Mouse (Mus musculus): Measurements from ENCODE around the gene Ss18l1. TPM values are rescaled to one million over a fixed set of nuclear protein-coding genes. Genes with fewer than 3 reads are reported as not detected.

Ss18l1 gene
- 1 to 10 TPM; 1.8 to 2.0 TPM for total RNA-seq (2021)
- long read RNA-seq, experiment 1, full-length matches to known transcripts, result 2 of 5 reads
- long read RNA-seq, experiment 1, partial matches to known transcripts, result 1 of 5 reads
- long read RNA-seq, experiment 1, other reads (novel, unspliced or antisense), result 2 of 5 reads
- long read RNA-seq, experiment 2, full-length matches to known transcripts, result 5 of 10 reads
- long read RNA-seq, experiment 2, partial matches to known transcripts, result 1 of 10 reads
- long read RNA-seq, experiment 2, other reads (novel, unspliced or antisense), result 4 of 10 reads

DNA sequence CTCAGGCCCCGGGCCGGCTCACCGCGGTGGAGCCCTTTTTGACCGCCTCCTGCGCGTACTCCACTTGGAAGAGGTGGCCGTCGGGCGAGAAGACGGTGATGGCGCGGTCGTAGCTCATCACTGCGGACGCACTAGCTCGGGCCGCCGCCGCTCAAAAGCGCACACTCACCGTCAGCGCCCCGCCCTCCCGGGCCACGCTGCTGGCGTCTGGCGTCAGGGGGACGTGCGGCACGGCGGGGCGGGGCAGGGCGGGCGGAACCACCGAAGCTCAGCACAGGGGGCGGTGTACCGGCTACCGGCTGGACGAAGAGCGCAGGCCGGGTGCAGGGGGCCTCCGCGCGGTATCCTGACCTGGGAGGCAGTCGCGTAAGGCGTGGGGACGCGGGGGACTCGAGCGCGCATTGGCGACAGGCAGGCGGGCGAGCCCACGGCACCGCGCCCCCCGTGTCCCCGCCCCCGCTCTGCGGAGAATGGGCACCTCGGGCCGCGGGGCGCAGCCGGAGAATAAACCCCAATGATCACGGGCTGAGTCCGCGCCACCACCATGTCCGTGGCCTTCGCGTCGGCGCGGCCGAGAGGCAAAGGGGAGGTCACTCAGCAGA, at the start of gene Ss18l1, which contains the start of gene Psma7:
Gene Ss18l1, plus strand, starts transcription at position 254 of the 602 bp plus-strand sequence.
Gene Psma7, minus strand, starts transcription at position 178 of the 602 bp plus-strand sequence.
- peak; percentile 89 for DNase-seq (ENCODE audit: low spot score)

DNA sequence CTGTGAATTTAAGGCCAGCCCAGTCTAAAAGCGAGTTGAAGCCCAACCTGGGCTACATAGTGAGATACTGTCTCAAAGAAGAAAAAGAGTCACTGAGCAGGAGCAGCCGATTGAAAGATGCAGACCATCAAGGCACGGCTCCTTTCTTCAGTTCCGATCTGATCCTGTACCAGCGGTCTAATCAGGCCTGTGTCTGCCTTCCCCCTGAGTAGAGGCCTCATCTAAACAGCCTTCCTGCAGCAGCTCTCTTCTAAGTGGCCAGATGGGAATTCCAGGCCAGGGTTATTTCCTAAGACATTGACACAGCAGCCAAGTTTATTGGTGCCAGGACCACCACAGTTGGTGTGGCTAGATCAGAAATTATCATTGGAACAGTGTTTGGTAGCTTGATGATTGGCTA, 49.2 kb upstream of the Ss18l1 start:
- no peak for DNase-seq (ENCODE audit: low spot score)

DNA sequence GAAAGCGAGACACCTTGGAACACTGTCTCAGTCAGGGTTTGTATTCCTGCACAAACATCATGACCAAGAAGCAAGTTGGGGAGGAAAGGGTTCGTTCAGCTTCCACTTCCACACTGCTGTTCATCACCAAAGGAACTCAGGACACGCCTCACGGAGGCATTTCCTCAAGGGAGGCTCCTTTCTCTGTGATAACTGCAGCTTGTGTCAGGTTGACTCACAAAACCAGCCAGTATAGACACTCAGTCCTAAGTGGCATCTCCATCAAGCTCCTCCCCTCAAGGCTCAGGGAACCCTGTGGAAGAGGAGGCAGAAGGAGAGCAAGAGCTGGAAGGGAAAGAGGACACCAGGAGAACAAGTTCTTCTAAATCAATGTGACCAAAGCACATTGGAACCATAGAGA, 43.9 kb upstream of the Ss18l1 start:
- DNase-seq (ENCODE audit: low spot score), result no peak

DNA sequence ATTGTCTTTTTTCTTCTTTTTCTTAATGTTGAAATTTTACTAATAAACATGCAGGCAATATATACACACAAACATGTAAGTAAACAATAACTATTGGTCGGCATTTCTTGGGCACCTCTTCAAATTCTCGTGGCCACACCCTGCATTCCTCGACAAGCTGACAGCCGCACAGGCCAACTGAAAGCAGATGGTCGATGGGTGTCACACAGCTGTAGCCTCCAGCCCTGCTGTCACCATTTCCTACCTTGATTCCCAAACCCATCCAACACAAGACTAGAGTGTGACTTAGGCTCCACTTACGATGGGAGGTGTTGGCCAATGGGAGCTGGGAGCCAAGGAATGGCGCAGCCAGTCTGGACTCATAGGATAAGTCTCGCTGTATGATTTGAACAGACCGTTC, 40.7 kb upstream of the Ss18l1 start:
- DNase-seq (ENCODE audit: low spot score), result no peak

DNA sequence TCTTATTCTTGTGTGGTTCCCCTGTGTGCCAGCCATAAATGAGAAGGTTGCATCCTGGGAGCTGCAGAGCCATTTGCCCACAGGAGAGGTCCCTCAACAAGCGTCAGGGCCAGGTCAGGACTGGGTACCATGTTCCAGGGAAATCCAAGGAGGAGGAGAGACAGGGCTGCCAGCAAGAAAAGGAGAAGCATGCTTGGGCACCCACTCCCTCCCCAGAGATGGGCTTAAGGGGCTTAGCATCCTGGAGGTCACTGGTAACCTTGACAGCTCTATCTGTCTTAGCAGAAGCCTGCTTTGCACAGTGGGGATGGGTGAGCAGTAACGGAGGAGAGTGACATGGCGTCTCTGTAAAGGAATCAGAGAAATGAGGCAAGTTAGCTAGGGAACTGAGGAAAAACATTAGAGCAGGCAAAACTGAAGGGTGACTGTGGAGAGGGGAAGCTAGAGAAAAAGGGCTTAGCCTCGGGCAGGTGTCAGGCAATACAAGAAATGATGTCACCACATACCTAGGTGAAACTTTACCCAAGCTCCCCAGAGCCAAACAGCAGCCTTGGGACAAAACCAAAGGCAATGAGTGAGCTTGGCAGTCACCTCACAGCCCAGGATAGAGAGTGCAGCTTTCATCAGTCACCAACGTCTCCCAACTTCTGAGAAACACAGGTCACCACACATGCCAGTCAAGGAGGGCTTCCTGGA, 36.5 kb upstream of the Ss18l1 start:
- DNase-seq (ENCODE audit: low spot score), result no peak

DNA sequence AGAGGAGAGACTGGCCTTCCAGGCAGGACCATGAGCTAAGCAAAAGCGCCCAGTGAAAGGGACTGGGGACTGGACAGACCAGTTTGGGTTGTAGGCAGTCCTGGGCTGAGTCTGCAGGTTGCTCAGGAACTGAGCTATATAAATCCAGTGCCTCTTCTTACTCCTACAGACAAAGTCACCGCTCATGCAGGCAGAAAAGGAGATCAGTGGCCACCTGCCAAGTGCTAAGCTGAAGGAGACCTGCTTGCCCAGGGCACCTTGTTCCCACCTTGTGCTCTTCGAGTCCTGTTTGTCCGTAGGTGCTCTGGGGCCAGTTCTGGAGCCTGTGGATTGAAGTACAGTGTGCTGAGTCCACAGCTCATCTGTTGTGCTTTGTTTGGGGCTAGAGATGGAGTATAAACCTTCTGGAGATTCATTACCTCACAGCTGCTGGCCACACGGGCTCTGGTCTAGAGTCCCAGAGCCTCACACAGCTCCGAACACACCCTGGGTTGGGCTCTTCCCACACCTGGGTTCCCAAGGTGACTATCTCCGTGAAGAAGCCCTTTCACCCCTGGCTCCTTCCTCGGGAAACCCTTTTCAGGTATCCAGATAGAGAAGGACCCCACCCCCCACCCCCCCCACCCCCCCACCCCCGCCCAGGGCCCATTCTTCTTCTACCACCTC, 35.8 kb upstream of the Ss18l1 start:
- no peak for DNase-seq (ENCODE audit: low spot score)

DNA sequence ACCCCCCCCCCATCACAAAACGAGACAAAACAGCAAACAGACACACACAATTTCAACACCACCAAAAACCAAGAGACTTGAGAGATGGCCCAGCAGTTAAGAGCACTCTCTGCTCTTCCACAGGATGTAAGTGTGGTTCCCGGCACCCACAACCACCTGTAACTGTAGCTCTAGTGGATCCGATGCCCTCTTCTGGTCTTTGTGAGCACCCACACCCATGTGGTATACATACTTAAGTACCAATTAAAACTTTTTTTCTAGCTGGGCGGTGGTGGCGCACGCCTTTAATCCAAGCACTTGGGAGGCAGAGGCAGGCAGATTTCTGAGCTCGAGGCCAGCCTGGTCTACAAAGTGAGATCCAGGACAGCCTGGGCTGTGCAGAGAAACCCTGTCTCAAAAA, 31.6 kb upstream of the Ss18l1 start:
- no peak for DNase-seq (ENCODE audit: low spot score)

DNA sequence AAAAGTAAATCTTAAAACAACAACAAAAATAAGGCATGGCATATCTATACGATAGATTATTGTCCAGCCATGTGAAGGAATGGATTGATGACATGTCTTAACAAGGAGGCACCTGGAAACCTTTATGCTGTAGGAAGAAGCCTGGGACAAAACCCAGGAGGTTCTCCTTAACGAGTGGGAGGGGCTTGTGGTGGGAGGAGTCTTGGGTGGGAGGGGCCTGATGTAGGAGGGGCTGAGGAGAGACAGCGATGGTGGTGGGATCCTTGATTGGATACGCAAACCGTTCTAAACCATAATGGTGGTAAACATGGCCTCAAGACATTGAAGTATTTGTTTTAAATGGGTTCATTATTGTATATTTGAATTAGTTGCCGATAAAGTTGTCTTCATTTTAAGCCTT, 30.9 kb upstream of the Ss18l1 start:
- no peak for DNase-seq (ENCODE audit: low spot score)

DNA sequence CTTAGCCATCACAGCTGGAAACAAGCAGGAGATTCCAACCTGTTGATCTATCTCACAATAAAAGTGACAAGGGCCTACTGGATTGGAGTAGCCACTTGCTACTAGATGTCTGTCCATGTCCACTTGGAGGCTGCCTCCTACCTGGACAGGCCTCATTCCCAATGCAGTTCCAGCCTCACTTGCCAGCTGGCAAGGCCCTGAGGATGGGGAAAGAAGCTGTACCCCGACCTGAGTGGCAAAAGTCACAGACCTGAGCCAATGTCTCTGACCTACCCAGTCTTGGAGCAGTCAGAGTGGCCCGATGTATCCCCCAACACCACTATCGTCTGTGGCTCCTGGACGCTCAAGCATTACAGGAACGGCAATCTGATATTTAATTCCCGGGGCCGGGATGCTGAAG, 28.6 kb upstream of the Ss18l1 start:
- DNase-seq (ENCODE audit: low spot score), result no peak

DNA sequence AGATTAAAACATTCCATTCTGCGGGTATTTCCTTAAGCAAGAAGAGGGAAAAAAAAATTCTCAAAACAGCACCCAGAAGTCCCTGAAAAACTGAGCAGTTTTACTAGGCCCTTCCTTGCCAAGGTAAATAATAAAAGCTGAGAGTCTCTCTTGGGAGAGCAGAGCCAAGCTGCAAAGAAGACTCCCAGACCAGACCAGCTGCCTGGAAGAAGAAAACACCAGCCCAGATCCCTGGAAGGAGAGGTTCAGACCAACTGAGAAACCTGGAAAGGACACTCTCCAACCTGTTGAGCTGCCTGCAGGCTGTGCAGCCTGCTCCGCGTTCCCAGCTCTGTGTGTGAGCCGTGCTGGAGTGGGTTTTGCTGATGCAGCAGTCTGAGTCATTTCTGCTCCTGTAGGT, 24.7 kb upstream of the Ss18l1 start:
- no peak for DNase-seq (ENCODE audit: low spot score)

DNA sequence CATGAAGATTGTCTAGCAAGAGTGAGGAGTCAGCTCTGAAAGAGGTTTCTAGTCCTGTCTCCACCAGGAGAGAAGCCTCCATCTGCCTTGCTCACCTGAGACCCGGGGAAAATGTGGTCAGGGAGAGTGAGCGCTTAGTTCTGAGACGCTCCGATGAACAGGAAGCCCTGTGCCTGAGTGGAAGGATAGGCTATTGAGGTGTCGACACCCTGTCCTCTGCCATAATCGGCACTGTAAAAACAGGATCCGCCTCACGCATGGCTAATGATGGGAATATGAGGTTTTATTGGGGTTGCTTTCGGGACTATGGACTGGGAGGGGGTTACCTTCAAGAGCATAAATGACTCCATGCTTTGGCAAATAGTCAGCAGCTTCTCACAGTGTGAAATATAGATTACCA, 23.7 kb upstream of the Ss18l1 start:
- DNase-seq (ENCODE audit: low spot score), result no peak

DNA sequence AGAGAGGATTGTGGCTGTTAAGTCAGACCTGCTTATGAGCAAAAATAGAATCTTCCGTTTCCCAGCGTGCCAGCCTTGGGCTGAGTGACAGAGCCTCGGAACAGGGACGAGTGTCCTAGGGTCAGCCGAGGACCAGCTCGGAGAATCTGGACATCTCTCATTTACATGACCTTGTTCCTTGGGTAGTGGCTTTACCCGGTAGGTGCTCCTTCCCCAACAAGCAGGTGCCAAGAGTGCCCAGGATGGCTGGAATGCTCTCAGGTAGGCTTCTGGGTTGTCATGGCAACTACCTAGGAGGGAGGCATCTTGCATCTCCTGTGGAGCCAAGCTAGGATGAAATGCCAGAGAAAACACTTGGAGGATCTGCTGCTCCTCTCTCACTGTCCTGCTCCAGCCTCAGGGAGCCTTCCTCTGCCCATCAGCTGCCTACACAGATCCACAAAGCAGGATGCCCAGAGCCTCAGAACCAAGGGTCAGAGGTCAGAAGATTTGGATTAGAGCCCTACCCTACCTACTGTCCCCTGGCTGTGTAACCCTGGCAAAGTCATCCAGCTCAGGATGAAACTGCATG, 22.1 kb upstream of the Ss18l1 start:
- DNase-seq (ENCODE audit: low spot score), result peak; percentile 37

DNA sequence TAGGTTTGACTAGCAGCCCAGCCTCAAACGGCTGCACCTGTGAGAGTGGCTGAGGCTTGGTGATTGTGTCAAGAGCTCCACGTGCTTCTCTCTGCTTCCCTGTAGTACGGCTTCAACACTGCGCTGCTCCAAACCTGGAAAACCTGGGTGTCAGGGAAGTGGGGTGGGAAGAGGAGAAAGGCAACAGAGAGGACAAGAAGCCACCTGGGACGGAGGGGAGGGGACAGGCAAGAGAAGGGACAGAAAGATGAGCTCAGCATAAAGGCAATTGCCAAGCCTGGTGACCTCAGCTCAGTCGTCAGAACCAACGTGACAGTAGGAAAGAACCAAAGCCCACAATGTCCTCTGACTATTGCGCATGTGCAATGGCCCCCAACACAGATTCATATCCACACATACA, 21.4 kb upstream of the Ss18l1 start:
- no peak for DNase-seq (ENCODE audit: low spot score)

DNA sequence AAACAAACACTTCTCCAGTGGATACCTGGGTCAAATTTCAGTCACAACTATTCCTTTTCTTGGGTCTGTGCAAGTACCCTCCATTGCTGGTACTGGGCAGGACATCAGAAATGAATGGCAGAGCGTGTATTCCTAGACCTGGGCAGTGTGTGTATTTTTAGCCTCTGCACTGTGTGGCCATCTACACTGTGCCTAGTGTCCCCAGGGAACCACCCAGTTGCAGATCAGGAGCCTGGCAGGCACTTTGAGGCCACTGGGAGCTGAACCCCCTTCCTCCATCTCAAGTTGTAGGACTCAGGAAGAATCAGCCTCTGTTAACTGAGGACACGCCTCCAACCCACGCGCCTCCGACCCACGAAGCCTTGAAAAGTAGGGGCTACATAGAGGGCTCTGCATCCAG, 19.6 kb upstream of the Ss18l1 start:
- peak; percentile 37 for DNase-seq (ENCODE audit: low spot score)

DNA sequence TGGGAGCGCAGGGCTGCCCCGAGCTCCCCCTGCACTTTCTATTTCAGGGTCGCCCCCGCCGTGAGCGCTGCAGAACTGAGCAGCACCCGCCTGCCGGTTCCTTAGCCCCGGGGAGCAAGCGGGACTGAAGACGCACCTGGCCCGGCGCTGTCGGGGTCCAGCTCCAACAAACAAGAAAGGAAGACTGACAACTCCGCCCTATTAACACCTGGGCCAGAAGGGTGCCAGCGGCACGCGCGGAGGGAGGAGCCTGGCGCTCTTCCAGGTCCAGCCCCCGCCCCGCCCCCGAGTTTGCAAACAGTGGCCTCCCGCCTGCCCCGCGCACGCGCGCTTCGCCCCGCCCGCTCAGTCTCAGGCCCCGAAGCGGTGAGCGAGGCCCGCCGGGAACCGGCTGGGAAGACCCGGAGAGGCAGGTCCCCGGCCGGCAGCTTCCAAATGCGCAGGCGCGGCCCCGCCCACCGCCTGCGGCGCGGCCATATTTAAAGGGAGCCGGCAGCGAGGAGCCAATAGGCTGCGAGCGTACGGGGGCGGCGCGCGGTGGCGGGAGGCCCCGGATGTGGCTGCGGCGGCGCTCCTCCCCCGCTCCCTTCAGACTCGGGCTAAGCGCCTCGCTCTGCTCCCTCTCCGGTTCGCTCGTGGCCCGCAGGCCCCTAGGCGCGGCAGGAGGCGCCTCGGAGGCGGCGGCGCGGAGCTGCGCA, 17.8 kb upstream of the Ss18l1 start, which contains the start of gene Lsm14b:
Gene Lsm14b, plus strand, starts transcription at position 587 of the 698 bp plus-strand sequence.
- DNase-seq (ENCODE audit: low spot score), result peak; percentile 98

DNA sequence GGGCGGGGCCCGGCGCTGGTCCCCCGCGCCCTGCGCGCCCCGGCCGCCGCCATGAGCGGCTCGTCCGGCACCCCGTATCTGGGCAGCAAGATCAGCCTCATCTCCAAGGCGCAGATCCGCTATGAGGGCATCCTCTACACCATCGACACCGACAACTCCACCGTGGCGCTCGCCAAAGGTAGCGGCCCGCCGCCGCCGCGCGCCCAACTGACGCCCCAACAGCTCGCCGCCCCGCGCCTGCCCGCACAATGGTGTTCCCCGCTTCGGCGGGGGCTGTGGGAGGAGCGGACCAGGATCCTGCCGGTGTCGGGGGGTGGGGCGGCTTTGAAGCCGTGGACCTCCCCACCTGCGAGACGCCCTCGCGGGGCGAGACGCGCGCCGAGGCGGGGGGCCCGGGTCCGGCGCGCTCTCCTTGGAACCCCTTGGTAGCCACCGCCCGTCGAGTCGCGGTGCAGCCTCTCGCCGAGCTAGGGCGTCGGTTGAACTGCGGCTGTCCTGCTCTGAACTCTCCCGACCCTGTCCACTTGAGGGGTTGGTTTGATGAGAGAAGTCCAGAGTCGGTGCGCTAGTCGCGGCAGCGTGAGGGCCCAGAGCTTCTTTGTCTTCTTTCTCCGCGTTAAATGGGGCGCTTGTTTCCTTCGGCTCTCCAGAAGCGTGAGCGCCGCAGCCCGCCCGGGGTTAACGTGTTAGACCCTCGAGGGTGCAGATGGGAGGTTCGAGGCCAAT, 17.0 kb upstream of the Ss18l1 start:
- DNase-seq (ENCODE audit: low spot score), result no peak

DNA sequence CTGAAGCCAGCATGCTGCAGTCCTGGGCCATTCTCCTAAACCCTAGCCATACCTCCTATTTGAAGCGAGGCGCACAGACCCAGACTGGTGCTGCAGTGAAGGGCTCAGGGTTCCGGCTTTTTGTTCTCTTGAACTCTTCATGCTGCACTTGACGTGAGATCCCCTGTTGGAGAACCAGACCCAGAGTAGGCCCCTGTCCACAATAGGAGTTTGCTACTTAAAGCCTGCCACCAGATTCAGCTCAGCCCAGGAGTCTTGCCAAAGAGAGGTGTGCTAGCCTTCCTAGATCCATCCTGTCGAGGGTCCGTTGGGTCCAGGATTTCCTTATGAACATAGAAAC, 16.5 kb upstream of the Ss18l1 start:
- DNase-seq (ENCODE audit: low spot score), result no peak

DNA sequence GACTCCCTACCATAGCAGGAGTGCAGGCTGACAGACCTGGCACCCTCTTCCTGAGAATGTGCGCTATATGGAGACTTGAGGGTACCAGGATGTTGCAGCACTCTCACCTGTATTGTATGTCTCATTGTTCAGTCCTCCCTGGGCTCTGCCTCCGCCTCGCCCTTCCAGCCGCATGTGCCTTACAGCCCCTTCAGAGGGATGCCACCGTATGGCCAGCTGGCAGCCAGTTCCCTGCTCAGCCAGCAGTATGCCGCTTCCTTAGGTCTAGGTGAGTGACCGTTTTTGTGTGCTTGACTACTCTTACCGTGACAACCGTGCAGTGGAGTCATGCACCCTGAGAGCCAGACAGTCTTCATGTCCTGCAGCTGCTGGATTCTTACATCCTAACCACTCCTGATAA, 14.5 kb upstream of the Ss18l1 start:
- no peak for DNase-seq (ENCODE audit: low spot score)

DNA sequence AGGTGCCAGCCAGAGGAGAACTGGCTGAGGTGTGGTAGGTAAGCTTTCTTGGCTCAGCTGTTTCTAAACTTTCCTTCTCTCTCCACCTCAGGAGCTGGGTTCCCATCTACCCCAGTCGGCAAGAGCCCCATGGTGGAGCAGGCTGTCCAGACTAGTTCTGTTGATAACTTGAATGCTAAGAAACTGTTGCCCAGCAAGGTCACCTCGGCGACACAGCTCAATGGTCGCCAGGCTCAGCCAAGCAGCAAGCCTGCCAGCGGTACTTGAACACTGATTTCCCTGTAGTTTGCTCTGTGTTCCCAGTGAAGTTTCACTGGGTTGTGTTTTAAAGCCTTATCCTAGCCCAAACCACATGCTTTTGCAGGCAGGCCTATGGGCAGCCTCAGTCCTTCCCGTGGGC, 11.0 kb upstream of the Ss18l1 start:
- DNase-seq (ENCODE audit: low spot score), result no peak

DNA sequence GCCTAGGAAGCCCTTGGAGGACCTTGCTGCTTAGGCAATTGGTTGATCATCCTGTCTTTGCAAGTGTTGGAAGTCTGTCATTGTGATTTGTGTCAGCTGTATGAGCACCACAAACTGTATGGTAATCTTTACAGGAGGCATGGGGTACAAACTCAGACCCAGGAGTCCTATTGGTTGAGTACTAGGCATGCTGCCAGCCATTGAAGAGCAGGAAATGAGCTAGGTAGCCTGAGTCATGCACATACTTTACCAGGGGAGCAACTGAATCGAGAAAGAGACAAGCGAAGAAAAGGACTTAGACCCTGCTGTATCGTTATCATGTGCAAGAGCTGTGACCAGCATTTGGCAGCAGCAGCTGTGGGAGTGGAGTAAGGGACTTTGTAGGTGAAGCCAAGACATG, 9.4 kb upstream of the Ss18l1 start:
- no peak for DNase-seq (ENCODE audit: low spot score)

DNA sequence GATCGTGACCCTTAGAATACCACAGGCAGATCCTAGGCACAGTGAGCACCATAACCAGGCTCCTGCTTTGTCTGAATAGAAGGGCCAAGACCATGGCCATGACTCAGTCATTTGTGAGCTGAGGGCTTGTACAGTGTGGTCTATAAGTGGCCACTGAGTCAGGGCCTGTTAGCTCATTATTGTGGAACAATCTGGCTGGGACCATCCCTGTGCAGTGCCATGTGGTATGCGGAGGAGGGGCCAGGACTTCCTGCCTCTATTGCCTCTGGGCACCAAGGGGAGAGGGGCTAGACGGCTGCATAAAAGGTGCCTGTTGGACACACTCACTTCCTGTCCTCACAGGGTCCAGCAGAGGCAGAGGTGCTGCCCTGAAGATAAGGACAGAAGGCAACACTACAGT, 8.4 kb upstream of the Ss18l1 start:
- no peak for DNase-seq (ENCODE audit: low spot score)

All from gastrocnemius, adult 18-20 months (tissue).